Mouse (Mus musculus): Measurements from ENCODE around the gene Nppb. TPM values are rescaled to one million over a fixed set of nuclear protein-coding genes. Genes with fewer than 3 reads are reported as not detected.

Gene Nppb
- total RNA-seq (2021) = not detected
- long read RNA-seq, experiment 1 = 0 reads
- long read RNA-seq, experiment 2 = 0 reads

DNA sequence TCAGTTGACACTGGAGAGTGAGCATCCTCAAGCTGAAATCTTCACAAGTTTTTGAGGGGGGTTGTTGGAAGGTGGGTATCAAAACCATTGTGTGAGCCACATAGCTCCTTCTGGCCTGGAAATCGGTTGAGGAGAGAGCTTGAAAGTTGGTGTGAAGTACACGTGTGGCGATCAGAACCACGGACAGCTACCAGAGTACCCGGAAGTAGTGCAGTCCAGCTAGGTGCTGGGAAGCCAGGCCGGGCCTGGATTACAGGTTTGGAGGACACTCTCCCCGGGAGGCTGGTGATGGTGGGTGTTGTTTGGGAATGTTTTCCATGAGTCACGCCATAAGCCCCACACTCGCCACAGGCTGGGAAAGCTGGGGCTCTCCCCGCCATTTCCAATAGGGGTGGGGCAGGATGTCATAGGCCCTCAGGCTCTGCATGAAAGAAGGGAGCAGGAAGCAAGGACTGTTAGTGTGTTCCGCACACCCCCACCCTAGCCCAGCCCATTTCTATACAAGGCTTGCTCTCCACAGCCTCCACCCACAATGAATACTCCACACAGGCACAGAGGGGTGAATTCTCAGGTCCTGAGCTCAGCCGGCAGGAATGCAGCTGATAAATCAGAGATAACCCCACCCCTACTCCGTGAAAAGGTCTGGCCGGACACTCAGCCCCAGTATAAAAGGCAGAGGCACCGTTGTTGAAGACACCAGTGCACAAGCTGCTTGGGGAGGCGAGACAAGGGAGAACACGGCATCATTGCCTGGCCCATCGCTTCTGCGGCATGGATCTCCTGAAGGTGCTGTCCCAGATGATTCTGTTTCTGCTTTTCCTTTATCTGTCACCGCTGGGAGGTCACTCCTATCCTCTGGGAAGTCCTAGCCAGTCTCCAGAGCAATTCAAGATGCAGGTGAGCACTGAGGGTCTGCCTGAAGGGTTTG lies at the start of gene Nppb:
TSS of gene Nppb (plus strand) at position 584 of the 928 bp plus-strand sequence.
- DNase-seq (ENCODE audit: low spot score in 2 of 2) = no peak

DNA sequence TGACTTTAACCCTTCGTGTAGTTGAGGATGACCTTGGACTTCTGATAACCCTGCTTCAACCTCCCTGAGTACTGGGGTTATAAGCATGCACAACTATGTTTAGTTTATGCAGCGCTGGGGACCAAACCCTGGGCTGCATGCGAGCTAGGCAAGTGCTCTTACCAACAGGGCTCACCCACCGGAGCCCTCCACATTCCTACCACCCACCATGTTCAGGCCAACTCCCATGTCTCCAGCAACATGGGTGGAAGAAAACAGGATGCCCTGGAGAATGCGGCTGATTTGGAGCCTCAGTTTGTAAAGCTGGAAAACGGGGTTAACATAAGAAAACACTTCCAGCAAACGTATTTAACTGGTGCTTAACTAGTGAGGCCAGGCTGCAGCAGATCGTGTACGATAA lies 49.7 kb upstream of the Nppb start:
- DNase-seq (ENCODE audit: low spot score in 2 of 2) = no peak

DNA sequence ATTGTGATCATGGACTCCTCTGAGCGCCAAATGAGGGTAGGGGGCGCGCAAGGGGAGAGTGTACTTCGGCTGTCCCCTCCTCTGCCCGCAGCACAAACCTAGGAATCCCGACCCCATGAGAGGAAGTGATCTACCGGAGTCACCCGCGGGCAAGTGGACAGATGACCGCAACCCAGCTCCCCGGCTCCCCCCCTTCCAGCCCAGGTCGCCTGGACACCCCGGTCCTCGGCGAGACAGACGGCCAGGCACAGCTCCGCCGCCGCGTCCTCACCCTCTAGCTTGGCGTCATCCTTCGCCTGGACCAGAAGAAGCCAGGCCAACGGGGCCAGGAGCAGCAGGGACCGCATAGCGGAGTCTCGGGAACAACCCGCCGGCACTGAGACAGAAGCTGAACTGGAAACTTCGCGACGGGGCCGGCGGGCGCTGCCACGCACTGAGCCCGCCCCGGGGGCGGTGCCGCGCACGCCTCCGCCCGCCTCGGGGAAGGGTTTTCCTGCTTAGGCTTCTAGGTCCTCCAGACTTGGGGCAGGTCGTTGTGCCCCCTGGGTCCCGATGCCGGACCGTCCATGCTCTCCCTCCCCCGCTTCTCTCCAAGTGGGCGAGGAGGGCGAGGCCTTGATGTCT lies 49.1 kb upstream of the Nppb start, which contains the start of gene Plod1:
TSS of gene Plod1 (minus strand) at position 437 of the 624 bp plus-strand sequence.
- peak; percentile 66 to 77 for DNase-seq (ENCODE audit: low spot score in 2 of 2)

DNA sequence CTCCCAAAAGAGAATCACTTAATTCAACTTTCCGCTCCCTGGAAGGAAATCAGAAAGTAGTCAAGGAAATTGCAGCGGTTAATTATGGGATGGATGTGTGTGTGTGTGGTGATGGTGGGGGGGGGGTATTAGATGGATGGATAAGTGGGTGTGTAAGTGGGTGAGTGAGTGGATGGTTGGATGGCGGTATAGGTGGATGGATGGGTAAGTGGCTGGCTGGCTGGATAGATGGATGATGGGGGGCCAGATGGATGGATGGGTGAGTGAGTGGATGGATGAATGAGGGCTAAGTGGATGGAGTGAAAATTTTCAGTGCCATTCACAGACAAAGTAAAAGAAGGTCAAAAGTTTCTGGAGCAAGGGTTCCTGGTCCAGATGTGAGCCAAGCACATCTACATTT lies 48.6 kb upstream of the Nppb start:
- DNase-seq (ENCODE audit: low spot score in 2 of 2) = no peak

DNA sequence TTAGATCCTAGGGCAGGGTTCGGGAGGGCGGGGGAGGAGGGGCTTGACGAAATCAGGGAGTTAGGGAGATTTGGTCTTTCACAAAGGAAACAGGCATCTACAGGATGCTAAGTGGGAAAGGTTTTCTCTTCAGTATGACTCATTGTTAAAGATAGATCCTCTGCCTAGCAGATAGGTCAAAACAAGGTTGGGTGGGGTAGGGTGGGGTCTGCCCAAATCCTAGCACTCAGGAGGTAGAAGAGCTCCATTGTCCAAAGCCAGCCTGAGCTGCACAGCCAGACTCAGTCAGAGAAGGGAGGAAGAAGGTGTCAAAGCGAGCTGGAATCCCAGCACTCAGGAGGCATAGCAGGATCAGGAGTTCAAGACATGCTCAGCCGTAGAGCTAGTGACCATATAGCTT lies 48.1 kb upstream of the Nppb start:
- no peak for DNase-seq (ENCODE audit: low spot score in 2 of 2)

DNA sequence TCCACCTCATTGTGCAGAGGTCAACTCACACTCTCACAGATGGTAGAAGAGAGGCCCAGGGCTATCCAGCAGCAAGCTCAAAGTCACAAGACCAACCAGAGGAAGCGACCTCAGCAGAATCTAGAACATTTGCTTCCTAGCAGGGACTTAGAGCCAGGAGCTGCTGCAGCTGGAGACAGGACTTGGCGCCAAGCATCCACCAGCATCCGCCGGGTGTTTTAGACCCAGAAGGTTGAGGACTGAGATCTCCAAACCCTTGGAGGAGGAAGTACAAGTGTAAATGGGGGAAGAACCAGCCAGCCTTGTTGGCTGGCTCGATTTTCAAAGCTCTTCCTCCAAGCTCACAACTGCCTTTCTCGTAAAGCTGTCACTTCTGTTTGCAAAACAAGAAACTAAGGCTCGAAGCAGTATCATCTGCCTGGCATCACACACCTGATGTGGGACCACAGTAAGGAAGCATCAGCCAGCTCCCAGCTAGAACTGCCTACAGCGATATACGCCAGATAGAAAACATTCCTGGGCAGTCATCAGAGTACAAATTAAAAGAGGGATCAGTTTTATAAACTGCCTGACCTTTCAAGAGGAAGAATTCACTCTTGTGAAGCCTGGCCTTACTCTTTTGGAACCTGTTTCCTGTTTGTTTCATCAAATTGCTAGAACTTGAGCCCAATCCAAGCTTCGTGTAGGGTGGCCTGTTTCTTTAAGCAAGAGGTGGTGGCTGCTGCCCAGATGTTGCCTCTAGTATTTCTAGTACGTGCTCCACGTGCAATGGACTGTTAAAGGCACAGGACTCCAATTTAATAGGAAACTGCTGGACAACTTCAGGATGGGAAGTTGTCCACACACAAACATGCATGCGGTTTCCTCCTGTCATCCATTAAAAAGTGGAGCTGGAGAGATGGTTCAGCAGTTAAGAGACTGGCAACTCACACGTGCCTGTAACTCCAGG lies 47.2 kb upstream of the Nppb start:
- DNase-seq (ENCODE audit: low spot score in 2 of 2) = no peak

DNA sequence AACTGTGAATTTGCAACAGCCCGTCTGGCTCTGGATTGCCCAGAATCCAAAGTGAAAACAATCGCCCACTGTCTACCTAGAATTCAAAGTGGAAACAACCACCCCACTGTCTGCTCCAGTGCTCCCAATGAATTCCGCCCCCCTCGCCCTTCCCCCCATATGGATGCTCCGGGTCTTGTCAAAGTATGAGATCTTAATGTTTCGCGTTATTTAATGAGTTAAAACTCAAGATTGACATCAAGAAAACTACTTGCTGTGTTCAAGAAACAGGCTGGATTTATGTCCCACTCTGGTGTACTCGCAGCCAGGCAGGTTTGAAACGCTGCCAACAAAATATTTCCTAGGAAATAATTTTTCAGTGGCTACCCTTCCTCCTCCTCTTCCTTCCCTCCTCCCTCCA lies 45.5 kb upstream of the Nppb start:
- DNase-seq (ENCODE audit: low spot score in 2 of 2) = peak in 1 of 2 experiments; percentile 43

DNA sequence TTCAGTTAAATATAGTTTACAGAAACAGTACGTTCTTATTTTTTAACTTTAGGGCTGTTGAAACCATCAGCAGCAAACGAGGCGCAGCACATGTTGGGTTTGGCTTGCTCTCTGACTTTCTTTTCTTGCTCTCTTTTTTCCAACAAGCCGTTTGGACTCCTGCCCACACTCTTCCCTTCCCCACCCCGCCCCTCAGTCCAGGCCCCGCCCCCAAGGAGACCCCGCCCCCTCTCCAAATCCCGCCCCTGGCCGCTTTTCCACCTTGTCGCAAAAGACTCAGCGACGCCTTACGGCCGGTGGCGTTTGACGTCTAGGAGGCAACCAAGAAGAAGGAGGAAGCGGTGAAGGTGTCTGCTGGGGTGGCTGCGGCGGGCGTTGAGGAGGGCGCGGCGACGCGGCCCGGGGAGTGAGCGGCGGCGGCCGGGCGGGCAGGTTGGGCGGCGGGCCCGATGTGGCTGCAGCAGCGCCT lies 45.0 kb upstream of the Nppb start, which contains the start of gene 2510039O18Rik:
TSS of gene 2510039O18Rik (plus strand) at position 320 of the 469 bp plus-strand sequence.
- DNase-seq (ENCODE audit: low spot score in 2 of 2) = peak; percentile 77 to 89

DNA sequence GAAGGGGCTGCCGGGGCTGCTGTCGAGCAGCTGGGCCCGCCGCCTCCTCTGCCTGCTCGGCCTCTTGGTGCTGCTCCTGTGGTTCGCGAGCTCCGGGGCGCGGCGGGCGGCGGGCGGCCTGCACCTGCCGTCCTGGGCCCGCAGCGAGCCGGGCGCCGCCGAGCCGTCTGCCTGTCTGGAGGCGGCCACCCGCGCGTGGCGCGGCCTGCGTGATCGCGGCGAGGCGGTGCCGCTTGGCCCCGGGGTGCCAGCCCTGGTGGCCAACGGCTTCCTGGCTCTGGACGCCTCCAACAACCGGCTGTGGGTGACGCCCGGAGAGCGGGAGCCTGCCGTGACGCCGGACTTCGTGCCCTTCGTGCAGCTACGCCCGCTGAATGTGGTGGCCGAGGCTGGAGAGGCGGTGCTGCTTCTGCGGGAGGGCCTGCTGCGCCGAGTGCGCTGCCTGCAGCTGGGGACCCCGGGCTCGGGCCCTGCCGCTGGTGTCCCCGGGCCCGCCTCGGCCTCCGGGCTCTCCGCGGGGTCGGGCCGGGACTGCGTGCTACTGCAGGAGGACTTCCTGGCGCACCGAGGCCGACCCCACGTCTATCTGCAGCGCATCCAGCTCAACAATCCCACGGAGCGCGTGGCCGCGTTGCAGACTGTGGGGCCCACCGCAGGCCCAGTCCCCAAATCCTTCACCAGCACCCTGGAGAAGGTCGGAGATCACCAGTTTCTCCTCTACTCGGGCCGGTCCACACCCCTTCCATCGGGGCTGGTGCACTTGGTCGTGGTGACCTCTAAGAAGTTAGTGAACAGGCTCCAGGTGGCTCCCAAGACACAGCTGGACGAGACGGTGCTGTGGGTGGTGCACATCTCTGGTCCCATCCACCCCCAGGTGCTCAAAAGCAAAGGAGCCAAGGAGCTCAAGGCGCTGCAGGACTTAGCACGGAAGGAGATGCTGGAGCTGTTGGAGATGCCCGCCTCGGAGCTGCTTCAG lies 44.3 kb upstream of the Nppb start:
- no peak for DNase-seq (ENCODE audit: low spot score in 2 of 2)

DNA sequence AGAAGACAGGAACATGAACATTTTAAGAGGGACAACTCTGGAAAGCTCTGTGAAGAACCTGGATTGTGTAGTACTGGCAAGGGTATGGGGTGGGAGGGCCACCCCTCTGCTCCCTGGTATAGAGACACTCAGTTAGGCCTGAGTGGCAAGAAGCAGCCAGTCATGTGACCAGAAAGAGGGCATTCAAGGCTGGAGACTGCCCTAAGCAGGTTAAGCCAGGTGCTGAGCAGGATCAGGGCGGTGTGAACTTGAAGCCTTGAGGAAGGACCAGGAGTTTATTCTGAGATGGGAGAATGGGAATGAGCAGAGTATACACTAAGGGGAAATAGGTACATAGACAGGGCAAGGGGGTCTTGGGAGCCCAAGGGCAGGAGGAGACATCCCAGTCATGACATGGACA lies 42.6 kb upstream of the Nppb start:
- DNase-seq (ENCODE audit: low spot score in 2 of 2) = no peak

DNA sequence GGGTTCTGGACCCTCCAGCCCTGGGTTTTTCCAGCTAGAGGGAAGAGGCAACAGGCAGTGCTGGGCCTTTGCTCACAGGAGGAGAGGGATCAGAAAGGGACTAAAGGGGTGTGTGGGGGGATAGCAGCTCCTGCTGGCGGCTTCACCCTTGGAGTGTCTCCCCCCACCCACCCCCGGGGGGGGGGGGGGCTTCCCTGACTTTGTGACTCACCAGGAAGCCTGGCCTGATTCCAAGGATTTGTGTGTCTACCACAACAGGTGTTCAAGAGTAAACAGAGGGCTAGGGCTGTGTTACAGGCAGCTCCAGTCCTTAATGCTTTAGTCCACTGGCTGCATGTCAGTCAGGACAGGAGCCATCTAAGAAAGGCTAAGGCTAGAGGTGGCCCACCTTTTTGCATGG lies 38.1 kb upstream of the Nppb start:
- DNase-seq (ENCODE audit: low spot score in 2 of 2) = no peak

DNA sequence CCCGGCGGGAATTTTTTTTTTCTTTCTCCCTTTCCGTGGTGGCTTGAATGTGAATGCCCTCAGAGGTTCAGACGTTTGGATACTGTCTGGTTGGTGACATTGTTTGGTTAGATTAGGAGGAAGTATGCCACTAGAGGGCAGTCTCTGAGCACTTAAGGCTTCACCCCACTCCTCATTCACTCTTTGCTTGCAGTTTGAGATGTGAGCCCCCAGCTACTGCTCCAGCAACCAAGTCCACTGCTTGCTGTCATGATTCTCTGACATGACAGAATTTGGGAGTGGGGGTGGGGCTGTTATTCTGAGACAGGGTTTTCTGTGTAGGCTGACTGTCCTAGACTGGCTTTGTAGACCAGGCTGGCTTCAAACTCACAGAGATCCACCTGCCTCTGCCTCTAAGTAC lies 32.0 kb upstream of the Nppb start:
- peak in 1 of 2 experiments; percentile 70 for DNase-seq (ENCODE audit: low spot score in 2 of 2)

DNA sequence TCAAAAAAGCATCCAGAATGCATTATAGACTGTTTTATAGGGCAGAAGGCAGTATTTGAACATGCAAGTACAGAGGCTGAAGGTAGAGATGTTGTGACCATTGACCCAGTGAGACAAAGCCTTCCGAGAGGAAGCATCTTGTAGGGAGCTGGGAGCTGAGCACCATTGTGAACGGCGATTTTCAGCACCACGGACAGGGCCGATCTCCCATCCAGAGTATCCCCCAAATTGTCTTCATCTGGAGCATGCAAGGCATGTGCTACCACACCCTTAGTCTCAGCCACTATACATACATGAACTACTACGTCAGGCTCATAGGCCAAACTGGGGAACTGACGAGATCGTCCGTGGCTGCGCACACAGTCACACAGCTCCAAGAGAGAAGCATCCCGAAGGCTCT lies 28.4 kb upstream of the Nppb start:
- no peak for DNase-seq (ENCODE audit: low spot score in 2 of 2)

DNA sequence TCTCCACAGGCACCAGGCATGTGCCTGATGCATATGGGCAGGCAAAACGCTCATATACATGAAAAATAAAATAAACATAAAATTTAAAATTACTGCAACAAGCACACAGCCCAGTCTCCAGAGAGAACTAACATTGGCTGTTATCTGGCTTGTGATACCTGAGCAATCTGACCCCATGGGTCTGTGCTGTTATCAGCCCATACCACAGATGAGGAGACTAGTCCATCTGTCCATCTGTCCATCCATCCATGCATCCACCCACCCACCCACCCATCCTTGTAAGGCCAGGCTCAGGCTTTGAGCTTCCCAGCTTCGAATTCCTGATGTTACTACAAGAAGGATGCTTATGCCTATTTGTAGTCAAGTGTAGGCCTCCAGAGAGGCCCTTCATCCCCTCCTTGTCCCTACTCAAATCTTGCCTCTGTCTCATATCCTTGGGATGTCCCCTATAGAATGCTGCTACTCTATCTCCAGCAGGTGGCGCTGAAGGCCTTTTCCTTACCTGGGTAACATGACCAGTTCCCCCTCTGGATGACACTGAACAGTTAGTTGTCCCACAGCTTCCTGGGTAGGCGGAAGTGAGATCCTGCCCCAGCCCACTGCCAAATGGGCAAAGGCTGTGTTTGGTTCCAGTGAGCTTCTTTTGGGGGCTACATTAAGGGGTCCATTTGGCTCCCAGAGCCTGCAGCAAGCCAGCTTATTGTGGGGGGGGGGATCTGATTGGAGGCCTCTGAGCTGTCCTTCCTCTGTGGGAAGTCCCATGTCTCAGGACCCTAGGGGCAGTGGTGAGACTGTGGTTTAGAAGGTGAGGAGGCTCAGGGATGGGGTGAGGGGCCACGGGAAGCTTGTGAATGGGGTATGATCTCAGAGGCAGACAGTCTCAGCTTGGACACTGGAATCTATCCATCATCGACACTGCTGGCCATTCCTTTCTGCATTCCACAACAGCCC lies 25.4 kb upstream of the Nppb start:
- DNase-seq (ENCODE audit: low spot score in 2 of 2) = peak in 1 of 2 experiments; percentile 65

DNA sequence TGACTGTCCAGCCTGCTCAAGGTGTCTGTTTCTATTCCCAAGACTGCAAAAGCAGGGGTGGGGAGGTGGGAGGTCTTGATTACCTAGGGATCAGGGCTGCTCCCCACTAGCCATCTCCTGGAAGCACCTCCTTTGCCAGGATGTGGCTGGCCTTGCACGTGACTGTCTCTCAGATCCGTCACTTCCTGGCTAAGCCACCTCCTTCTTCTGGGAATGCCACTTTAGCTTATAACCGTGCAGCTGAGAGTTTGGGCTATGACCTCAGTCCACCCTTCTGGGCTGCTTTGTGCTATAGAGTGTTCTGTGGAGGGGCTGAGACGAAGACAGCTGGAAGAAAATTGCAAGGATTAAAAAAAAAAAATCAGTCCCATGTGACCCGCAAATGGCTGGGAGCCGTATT lies 22.8 kb upstream of the Nppb start:
- no peak for DNase-seq (ENCODE audit: low spot score in 2 of 2)

DNA sequence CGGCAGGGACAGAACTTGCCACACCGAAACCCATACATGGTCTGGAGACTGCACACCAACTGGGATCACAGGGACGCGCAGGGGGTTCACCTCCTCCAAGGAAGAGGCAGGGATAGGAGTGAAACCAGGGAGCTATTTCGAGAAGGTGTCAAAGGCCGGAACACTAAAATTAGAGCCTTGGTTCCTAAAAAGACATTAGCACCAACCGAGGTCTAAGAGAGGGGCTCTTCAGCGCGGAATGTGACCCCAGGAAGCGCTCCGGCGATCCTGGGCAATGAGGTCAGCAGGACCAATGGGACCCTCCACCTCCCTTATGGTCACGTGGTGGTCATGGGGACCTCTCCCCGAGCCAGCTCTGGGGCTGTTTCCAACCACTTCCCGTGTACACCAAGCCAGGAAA lies 22.0 kb upstream of the Nppb start:
- DNase-seq (ENCODE audit: low spot score in 2 of 2) = no peak

DNA sequence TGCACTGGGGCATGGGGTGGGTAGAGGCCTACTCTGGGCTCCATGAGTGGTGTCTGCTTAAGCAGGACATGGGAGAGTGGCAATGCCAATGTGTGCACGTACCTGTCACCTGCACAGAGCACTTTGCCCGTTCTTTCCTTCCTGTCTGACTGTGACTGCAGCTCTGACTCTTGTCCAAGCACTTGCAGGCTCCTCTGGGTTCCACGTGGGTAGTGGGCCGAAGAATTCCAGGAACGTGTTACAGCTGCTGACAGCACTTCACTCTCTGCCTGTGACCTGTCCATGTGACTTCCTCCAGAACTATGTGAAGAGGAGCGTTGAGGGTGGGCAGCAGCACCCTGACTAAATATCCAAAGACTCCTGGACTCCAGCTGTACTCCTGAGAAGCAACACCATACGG lies 19.9 kb upstream of the Nppb start:
- DNase-seq (ENCODE audit: low spot score in 2 of 2) = no peak

DNA sequence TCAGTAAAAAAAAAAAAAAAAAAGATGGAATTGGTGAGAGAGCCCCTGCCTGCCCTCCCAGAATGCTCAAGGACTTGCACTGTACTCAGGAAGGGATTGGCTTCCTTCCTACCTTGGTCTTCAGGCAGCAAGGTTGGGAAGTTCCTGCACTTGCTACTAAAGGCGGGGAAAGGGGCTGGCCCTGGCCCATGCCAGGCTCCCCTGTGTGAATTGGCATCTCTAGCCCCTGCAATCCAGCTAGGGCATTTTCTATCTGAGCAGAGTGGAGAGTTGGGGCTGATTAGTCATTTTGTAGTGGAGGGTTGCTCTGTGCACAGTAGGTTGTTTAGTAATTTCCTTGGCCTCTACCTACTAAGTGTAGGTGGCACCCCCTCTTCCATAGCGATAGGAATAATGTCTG lies 16.8 kb upstream of the Nppb start:
- no peak for DNase-seq (ENCODE audit: low spot score in 2 of 2)

DNA sequence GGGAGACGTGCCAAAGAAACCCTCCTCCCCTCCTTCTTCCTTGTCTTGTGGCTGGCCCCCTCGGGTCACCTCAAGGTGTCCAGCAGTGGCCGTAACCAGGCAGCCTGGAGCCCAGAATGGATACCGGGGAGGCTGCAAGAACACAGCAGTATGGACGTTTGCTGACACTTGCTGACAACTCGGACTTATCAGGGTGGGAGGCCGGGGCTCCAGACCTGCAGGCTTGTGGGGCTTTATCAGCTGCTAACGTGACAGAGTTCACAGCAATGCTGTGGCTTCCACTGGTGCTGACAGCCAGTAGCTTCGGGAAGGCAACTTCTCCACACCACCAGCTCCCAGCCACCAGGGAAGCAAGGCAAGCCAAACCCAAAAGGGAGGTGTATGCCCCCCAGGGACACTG lies 16.3 kb upstream of the Nppb start:
- no peak for DNase-seq (ENCODE audit: low spot score in 2 of 2)

Measured in layer of hippocampus, postnatal 14 days (tissue).